Mouse (Mus musculus) inflammation-experienced regulatory T-cells, adult 16 weeks (primary cell): ENCODE results near the gene 4932415D10Rik. TPM values are rescaled to one million over a fixed set of nuclear protein-coding genes. Genes with fewer than 3 reads are reported as not detected.

Experiments used
- polyA plus RNA-seq: library from polyadenylated mRNA; unstranded; fragments of 100-300 nt; shearing (Covaris generic); gene quantifications from one replicate; pipeline ENCODE4 v1.2.1, GENCODE M21; 2017

The 4932415D10Rik gene
- not detected for polyA plus RNA-seq

GRCm38 (mm10) chr10:82316482-82316881, at the start of gene 4932415D10Rik:
Gene 4932415D10Rik, minus strand, starts transcription at chr10:82316582.

GRCm38 (mm10) chr10:82354083-82355010, 38.0 kb upstream of the 4932415D10Rik start, which contains the start of gene Gm4924:
Gene Gm4924, plus strand, starts transcription at chr10:82354255.

GRCm38 (mm10) chr10:82240742-82241400, 75.5 kb downstream of the 4932415D10Rik start, which contains the start of gene Zfp938:
Gene Zfp938, minus strand, starts transcription at chr10:82241280.

Other genes with a start within 250 kb of the 4932415D10Rik start
- gene BC024063, start 233.2 kb downstream of the 4932415D10Rik start, polyA plus RNA-seq: 9.7 TPM
- 15.4 TPM for gene AU041133, start 188.6 kb downstream of the 4932415D10Rik start, polyA plus RNA-seq
- 15.7 TPM for gene Zfp938, start 75.3 kb downstream of the 4932415D10Rik start, polyA plus RNA-seq
- gene Gm4924, start 37.7 kb upstream of the 4932415D10Rik start, polyA plus RNA-seq: 11.9 TPM
- not detected for gene Gm1553, start 176.0 kb upstream of the 4932415D10Rik start, polyA plus RNA-seq